Mouse (Mus musculus) cerebellum, adult 8-10 months (tissue): Measurements from ENCODE around the gene Myo18a.
A peak's percentile ranks its signal among the peaks of the same experiment; 100 is the strongest.

Source experiments
- DNase-seq: peaks from one replicate; pipeline ENCODE4 v3.0.0; 2022

The Myo18a gene

DNA sequence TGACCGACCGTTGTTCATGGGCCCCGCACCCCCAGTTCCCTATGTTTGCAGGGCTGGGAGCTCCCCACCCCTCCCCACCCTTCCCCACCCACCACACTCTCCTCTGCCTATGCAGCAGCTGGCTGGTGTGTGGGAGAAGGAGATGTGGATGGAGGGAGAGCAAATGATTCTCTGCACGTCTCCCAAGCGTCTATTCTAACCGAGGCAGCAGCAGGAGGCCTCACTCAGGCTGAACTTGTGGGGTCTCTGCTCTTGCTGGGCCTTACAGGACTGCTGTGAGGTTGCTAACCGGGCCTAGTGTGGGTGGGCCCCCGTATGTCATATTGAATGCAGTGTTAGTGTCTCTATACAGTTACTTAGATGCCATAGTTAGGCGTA lies 37.4 kb downstream of the Myo18a start:
- no peak for DNase-seq

GRCm38 (mm10) chr11:77800869-77801701 lies 38.0 kb downstream of the Myo18a start:
- DNase-seq = no peak

GRCm38 (mm10) chr11:77802341-77802865 lies 39.4 kb downstream of the Myo18a start:
- DNase-seq = no peak

- no peak for DNase-seq
These were observed 43.2 kb downstream of the Myo18a start for GRCm38 (mm10) chr11:77806218-77806617.

GRCm38 (mm10) chr11:77806855-77807254 lies 43.8 kb downstream of the Myo18a start:
- no peak for DNase-seq

DNA sequence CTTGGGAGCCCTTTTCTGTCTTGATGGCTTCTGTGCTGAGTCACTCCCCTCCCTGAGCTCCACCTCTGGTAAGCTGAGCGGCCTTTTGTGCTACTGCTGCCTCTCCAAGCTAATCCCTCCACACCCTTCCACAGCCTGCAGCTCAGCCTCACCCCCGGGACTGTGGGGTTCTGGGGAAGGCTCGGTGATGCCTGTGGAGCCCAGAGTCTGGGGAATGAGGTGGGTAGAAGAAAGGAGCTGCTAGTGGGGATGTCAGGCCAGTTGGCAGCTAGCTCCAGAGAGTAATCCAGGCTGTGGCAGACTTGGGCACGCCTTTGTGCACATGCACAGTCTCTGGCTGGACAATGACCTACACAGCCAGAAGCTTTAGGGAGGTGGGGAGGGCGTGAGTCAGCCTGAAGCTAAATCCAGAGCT lies 45.0 kb downstream of the Myo18a start:
- DNase-seq = no peak

GRCm38 (mm10) chr11:77809215-77809614 lies 46.2 kb downstream of the Myo18a start:
- DNase-seq = no peak

DNA sequence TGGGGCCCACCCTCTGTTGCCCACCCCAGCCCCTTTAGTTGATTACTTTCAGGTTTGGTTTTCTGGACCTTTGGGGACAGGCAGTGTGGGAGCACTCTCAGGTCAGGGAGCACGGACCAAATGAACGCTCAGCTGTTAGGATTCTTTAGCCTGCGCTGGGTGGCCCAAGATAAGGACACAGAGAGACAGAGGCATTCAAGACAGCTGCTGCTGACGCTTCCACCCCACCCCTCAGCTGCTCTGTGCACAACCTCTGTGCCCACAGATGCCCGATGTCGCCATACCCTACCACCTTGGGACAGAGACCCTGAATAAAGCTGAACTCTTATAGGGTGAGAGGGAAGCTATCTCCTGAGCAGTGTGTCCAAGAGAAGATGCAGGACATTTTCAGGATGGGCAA lies 47.0 kb downstream of the Myo18a start:
- no peak for DNase-seq

DNA sequence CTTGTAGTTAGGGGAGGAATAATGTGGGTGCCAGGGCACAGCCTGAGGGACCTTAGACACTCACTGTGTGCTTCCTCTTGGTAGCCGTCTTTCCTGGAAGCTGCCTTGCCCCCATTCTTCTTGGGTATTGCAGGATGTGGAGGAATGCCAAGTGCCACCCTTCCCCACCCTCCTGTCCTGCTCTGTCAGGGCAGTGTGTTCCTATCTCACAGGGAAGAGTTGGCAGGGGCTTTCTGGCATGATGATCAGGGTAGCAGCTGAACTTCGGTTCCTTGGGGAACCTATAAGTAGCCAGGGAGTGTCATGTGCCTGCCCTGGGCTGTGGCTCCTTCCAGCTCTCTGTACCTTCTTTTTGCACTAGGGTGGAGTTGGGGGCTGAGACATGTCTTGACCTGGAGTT lies 50.9 kb downstream of the Myo18a start:
- DNase-seq = no peak

GRCm38 (mm10) chr11:77816003-77816402 lies 53.0 kb downstream of the Myo18a start:
- DNase-seq = peak; percentile 59

DNA sequence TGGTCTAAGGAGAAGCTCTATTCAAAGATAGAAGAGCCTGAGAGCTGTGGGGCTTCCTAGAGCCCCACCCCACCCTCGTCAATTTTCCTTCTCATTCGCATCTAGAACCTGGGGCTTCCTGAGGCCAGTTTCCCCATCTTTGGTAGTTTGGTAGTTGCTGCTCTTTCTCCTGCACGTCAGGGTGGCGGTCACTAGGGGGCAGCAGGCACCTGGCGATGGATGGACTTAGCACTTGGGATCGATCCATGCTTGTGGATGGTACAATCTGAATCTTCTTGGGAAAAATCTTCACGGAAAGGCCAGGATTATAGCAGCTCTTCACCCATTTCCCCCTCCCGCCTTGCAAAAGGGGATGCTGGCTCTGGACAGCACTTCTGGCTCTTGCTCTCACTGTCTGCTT lies 58.6 kb downstream of the Myo18a start:
- DNase-seq = peak; percentile 79

DNA sequence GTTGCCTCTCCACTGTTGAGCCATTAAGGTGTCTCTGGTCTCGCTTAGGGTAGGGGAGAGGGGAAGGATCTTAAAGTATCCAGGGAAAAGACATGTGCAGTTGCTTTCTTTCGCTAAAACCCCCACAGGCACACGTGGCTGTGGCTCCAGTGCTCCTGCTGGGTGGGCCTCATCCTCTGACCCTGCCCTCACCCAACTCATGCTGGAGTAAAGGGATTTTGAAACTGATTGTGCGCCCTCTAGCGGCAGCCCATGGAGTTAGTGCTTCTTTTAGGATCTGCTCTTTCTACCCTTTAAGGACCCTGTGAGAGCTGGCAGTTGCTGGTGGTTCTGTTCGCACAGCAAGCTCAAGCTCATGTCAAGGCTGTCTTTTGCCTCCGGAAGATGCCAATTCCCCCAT lies 59.7 kb downstream of the Myo18a start:
- DNase-seq = peak; percentile 62

GRCm38 (mm10) chr11:77825853-77826252 lies 62.8 kb downstream of the Myo18a start:
- peak; percentile 74 for DNase-seq

DNA sequence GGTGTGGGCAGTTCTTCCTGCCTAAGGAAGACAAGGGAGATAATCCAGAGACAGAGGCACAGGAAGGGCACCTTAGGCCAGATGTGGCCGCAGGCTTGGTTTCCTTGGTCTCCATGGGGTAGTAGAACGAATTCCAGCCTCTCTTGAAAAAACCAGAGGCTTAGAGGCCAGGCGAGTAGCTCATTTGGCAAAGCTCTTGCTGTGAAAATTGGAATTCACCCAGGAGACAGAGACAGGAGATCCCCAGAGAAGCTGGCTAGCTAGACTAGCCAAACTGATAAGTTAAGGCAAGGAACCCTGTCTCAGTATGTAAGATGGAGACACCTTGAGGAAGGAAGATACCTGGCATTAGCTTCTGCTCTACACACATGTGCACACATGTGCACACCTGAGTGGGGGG lies 63.3 kb downstream of the Myo18a start:
- DNase-seq = no peak

GRCm38 (mm10) chr11:77827241-77827995 lies 64.4 kb downstream of the Myo18a start:
- peak; percentile 85 for DNase-seq

DNA sequence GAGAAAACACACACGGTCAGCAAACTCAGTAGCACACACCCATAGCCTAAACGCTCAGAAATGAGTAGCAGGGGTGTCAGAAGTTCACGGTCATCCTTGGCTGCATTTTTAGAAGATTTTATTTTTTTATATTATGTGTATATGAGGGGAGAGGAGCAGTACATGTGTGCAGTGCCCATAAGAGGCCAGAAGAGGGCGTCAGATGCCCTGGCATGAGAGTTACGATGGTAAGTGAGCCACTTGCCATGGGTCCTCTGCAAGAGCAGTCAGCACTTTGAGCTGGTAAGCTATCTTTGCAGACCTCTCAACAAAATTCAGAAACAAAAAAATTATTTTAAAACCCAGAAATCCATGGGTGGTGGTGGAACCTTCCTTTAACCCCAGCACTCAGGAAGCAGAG lies 65.1 kb downstream of the Myo18a start:
- DNase-seq = no peak

DNA sequence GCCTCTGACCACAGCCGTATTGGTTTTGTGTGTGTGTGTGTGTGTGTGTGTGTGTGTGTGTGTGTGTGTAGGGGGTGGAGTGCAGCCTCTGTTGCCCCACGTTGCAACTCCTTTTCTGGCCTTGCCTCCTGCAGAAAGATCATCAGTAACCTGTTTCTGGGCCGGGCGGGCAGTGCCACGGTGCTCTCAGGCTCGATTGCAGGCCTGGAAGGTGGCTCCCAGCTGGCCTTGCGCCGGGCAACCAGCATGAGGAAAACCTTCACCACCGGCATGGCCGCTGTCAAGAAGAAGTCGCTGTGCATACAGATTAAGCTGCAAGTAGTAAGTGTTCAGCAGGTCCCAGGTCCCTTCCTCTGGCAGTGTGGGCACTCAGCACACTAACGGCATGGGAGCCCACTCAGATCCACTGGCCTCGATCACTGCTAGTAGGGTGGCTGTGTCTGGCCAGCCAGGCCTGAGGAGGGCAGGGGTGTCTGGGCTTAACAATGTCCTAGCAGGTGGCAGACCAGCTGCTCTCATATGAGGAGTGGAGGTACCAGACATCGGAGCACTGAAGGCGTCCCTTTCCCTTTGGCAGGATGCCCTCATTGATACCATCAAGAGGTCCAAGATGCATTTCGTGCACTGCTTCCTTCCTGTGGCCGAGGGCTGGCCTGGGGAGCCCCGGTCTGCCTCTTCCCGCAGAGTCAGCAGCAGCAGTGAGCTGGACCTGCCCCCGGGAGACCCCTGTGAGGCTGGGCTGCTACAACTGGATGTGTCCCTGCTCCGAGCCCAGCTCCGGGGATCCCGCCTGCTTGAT lies 66.2 kb downstream of the Myo18a start:
- no peak for DNase-seq

- DNase-seq = no peak
These were observed 67.8 kb downstream of the Myo18a start for GRCm38 (mm10) chr11:77830875-77831274.

- no peak for DNase-seq
These were observed 69.5 kb downstream of the Myo18a start for GRCm38 (mm10) chr11:77832541-77832940.

DNA sequence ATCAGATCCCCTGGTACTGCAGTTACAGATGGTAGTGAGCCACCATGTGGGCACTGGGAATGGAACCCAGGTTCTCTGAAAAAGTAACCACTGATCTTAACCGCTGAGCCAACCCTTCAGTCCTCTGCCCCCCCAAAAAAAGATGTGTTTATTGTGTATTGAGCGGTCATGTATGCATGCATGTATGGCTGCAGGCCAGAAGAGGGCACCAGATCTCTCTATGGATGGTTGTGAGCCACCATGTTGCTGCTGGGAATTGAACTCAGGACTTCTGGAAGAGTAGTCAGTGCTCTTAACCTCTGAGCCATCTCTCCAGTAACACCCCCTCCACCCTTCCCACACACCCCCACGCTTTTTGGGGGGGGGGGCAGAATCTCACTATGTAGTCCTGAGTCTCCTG lies 72.1 kb downstream of the Myo18a start:
- DNase-seq = no peak

DNA sequence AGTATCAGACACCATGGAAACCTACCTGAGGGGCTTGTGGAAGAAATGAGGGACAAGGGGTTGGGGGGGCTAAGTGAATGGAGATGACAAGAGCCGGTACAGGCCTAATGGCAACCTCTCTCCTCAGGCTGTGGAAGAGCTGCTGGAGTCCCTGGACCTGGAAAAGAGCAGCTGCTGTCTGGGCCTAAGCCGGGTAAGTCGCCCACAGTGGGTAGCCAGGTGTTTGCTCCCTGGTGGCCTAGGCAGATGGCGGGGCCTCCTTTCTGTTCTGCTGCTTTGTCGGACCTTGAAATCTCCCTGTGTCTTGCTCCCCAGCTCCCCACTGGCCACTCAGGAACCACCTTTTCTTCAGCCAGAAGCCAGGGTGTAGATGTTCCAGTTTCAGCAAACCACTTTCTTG lies 73.2 kb downstream of the Myo18a start:
- DNase-seq = no peak

DNA sequence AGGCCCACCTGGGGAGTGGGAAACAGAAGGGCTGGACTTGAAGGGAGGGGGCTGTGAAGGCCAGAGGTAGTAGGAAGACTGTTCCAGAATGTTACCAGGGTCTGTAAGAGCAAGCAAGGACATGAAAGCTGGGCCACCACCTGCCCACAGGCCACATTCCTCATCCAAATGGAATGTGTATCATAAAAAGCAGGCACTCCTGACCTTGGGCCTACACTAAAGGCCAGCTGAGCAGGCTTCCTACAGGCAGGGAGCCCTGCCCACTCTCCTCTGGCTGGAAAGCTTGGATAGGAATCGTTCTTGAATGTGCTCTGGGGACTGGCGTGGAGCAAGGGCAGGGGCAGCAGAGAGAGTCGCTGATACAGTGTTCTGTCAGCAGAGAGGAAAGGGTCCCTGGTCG lies 73.7 kb downstream of the Myo18a start:
- DNase-seq = no peak

- DNase-seq = no peak
These were observed 74.8 kb downstream of the Myo18a start for GRCm38 (mm10) chr11:77837856-77838255.
